Mouse (Mus musculus) heart, postnatal 0 days (tissue): ENCODE measurements at regions not wholly inside any gene's neighbourhood (a gene's known extent, or its start where the extent isn't known, plus 50 kb on each side); places are given as distances from the start of the nearest gene placed in this dataset.

ENCODE experiments used
- ATAC-seq: fragments of 200-750 bp; cut with Nextera tagmentation; 2 replicates; pipeline ENCODE4 v1.8.0; 2017; ENCODE audit warnings: low read depth, moderate number of reproducible peaks, moderate library complexity; ENCODE audit not compliant: insufficient read depth
- DNase-seq: peaks from one replicate; pipeline ENCODE4 v3.0.0-alpha.2; 2016; ENCODE audit warnings: low spot score
- H3K27ac ChIP-seq: fragments of 300-500 bp; sonication (generic); 2 replicates; pipeline ENCODE4 v1.5.1; 2014; ENCODE audit warnings: low read depth, mild to moderate bottlenecking
- H3K27me3 ChIP-seq: fragments of 300-500 bp; sonication (generic); 2 replicates; pipeline ENCODE4 v1.6.1; 2014; ENCODE audit warnings: low read length, mixed read lengths; ENCODE audit not compliant: control insufficient read depth, insufficient read depth
- H3K36me3 ChIP-seq: fragments of 300-500 bp; sonication (generic); replicated peaks from 2 replicates; pipeline ENCODE4 v1.6.1; 2014; ENCODE audit warnings: low read length, mixed read lengths; ENCODE audit not compliant: control insufficient read depth, insufficient read depth
- H3K4me1 ChIP-seq: fragments of 300-500 bp; sonication (generic); 2 replicates; pipeline ENCODE4 v1.6.1; 2014; ENCODE audit warnings: antibody characterized with exemption; ENCODE audit not compliant: control insufficient read depth, insufficient read depth
- H3K4me2 ChIP-seq: fragments of 300-500 bp; sonication (generic); 2 replicates; pipeline ENCODE4 v1.6.1; 2014; ENCODE audit warnings: low read depth, mild to moderate bottlenecking, low read length, moderate library complexity
- H3K4me3 ChIP-seq: fragments of 300-500 bp; sonication (generic); 2 replicates; pipeline ENCODE4 v1.5.1; 2014; ENCODE audit warnings: low read depth, low read length
- H3K9ac ChIP-seq: fragments of 300-500 bp; sonication (generic); replicated peaks from 2 replicates; pipeline ENCODE4 v1.6.1; 2014; ENCODE audit warnings: low read depth, low read length, mixed read lengths
- H3K9me3 ChIP-seq: fragments of 300-500 bp; sonication (generic); replicated peaks from 2 replicates; pipeline ENCODE4 v1.6.1; 2016; ENCODE audit warnings: low read length; ENCODE audit not compliant: control insufficient read depth
- CTCF ChIP-seq: IDR thresholded peaks from 2 replicates; pipeline ENCODE4 v1.5.1; 2016; ENCODE audit warnings: antibody characterized with exemption, control low read depth, low read depth
- EP300 ChIP-seq: IDR thresholded peaks from 2 replicates; pipeline ENCODE4 v1.6.1; 2016; ENCODE audit warnings: antibody characterized with exemption, low read depth
- WGBS: fragments of 180-500 bp; shearing (Covaris S2); extraction: QIAGEN DNeasy Blood & Tissue Kit; methylation state at CpG from one replicate; pipeline ENCODE4 v1.1.7; 2014; 5-methylcytosine and 5-hydroxymethylcytosine counted together

- Histone ChIP-seq H3K4me3 (no peak overlapping the region), H3K4me2 (no peak overlapping the region), H3K27ac (no peak overlapping the region), H3K9ac (no peak overlapping the region), H3K36me3 (no peaks in the 10 kb centered on the region), H3K4me1 (no peaks in the 10 kb centered on the region), H3K27me3 (no peaks in the 10 kb centered on the region), H3K9me3 (no peaks in the 10 kb centered on the region)
- ATAC-seq: no peak
- WGBS: 77% methylated on average over 6 of the region's 6 CpGs
- TF ChIP-seq CTCF (no peak), EP300 (no peak)
- no peak for DNase-seq
These were observed 69.0 kb upstream of the Fndc3a start for GRCm38 (mm10) chr14:72778756-72779155.

- ATAC-seq: no peak
- Histone ChIP-seq H3K36me3 (no peaks in the 10 kb centered on the region), H3K4me3 (no peak overlapping the region), H3K9me3 (no peaks in the 10 kb centered on the region), H3K27me3 (no peaks in the 10 kb centered on the region), H3K9ac (no peak overlapping the region), H3K27ac (no peak overlapping the region), H3K4me2 (no peak overlapping the region), H3K4me1 (no peaks in the 10 kb centered on the region)
- TF ChIP-seq EP300: no peak
- TF ChIP-seq CTCF: no peak
- WGBS: 63% methylated on average over 6 of the region's 6 CpGs
- no peak for DNase-seq
These were observed 68.2 kb upstream of the Fndc3a start for GRCm38 (mm10) chr14:72777927-72778560.

- H3K4me2 ChIP-seq: no peak overlapping the region
These were observed 60.4 kb upstream of the Fndc3a start for GRCm38 (mm10) chr14:72770237-72770636.

GRCm38 (mm10) chr14:72760123-72760522 is 50.3 kb upstream of the Fndc3a start:
- H3K4me3 ChIP-seq: no peak overlapping the region
- no peaks in the 10 kb centered on the region for H3K4me1 ChIP-seq
- DNase-seq (no peak), ATAC-seq (no peak)
- no peak overlapping the region for H3K4me2 ChIP-seq
- no peak for TF ChIP-seq CTCF
- TF ChIP-seq EP300: no peak
- H3K27ac ChIP-seq: no peak overlapping the region
- no peaks in the 10 kb centered on the region for H3K36me3 ChIP-seq
- no peak overlapping the region for H3K9ac ChIP-seq
- no peaks in the 10 kb centered on the region for H3K9me3 ChIP-seq
- no peaks in the 10 kb centered on the region for H3K27me3 ChIP-seq

More at GRCm38 (mm10) chr14:72770237-72770636, 60.4 kb upstream of the Fndc3a start:
- ATAC-seq (no peak), DNase-seq (no peak)
- H3K4me1 ChIP-seq: no peaks in the 10 kb centered on the region
- no peak overlapping the region for H3K4me3 ChIP-seq
- H3K36me3 ChIP-seq: no peaks in the 10 kb centered on the region
- WGBS: 4% methylated on average over 1 of the region's 1 CpGs
- H3K27ac ChIP-seq: no peak overlapping the region
- H3K27me3 ChIP-seq: no peaks in the 10 kb centered on the region
- no peaks in the 10 kb centered on the region for H3K9me3 ChIP-seq
- no peak overlapping the region for H3K9ac ChIP-seq
- TF ChIP-seq EP300 (no peak), CTCF (no peak)
